17 mouse cellular contexts compared by ENCODE assay signal in genomic region chr2:124158158-124158557, GRCm38 (mm10).
"Had no signal": no experiment of that assay in that cellular context is flagged by ENCODE, and none has a peak within 500 bp of the region (broad histone marks: within the 10 kb centered on the region; RNA-seq: fewer than 3 reads in every experiment).

No protein-coding gene starts in this region.

- H3K36me3 ChIP-seq: liver, embryonic 13.5 days; liver, embryonic 15.5 days; midbrain, embryonic 12.5 days; midbrain, embryonic 15.5 days; neural tube, embryonic 12.5 days; stomach, embryonic 15.5 days had no signal

- H3K4me2 ChIP-seq: liver, embryonic 11.5 days; liver, embryonic 13.5 days; liver, embryonic 15.5 days; midbrain, embryonic 12.5 days; midbrain, embryonic 15.5 days; neural tube, embryonic 12.5 days; stomach, embryonic 15.5 days had no signal

- ATAC-seq: liver, postnatal 0 days; lung, postnatal 0 days; midbrain, embryonic 15.5 days had no signal

- H3K4me3 ChIP-seq: liver, embryonic 13.5 days; liver, embryonic 15.5 days; megakaryocyte, embryonic 14.5 days; midbrain, embryonic 12.5 days; midbrain, embryonic 15.5 days; neural tube, embryonic 12.5 days; stomach, embryonic 15.5 days had no signal

- DNase-seq: liver, embryonic 13.5 days; liver, postnatal 0 days; lung, postnatal 36 days; right cerebral cortex, postnatal 14 days; thymus, adult 2 months; thymus, postnatal 25 days; thymus, postnatal 4 days had no signal

- H3K9ac ChIP-seq: liver, embryonic 13.5 days; liver, embryonic 15.5 days; liver, postnatal 0 days; midbrain, embryonic 12.5 days; midbrain, embryonic 15.5 days; neural tube, embryonic 12.5 days; stomach, embryonic 15.5 days had no signal

- H3K9me3 ChIP-seq: liver, embryonic 13.5 days; liver, embryonic 15.5 days; midbrain, embryonic 12.5 days; midbrain, embryonic 15.5 days; neural tube, embryonic 12.5 days; stomach, embryonic 15.5 days had no signal

- H3K27me3 ChIP-seq: liver, embryonic 13.5 days; liver, embryonic 15.5 days; megakaryocyte, embryonic 14.5 days; midbrain, embryonic 12.5 days; midbrain, embryonic 15.5 days; neural tube, embryonic 12.5 days; stomach, embryonic 15.5 days had no signal

- H3K4me1 ChIP-seq: liver, embryonic 13.5 days; liver, embryonic 15.5 days; megakaryocyte, embryonic 14.5 days; stomach, embryonic 15.5 days had no signal

- H3K27ac ChIP-seq: liver, embryonic 13.5 days; liver, embryonic 15.5 days; macrophage; midbrain, embryonic 12.5 days; midbrain, embryonic 15.5 days; neural tube, embryonic 12.5 days; stomach, embryonic 15.5 days; stomach, postnatal 0 days had no signal
